Mouse (Mus musculus) cortical plate, adult 2 months (tissue): ENCODE data around the gene Pls1.

Source experiments
- CTCF ChIP-seq: fragments of 200-500 bp; IDR thresholded peaks from 2 replicates; pipeline ENCODE4 v1.5.1; 2011; ENCODE audit warnings: mild to moderate bottlenecking, control low read depth, low read length; ENCODE audit not compliant: insufficient read depth; ENCODE audit errors: extremely low read depth
- POLR2A ChIP-seq: fragments of 200-500 bp; IDR thresholded peaks from 2 replicates; pipeline ENCODE4 v1.6.1; 2011; ENCODE audit warnings: mild to moderate bottlenecking, low read length, control low read depth; ENCODE audit not compliant: insufficient read depth; ENCODE audit errors: extremely low read depth

DNA sequence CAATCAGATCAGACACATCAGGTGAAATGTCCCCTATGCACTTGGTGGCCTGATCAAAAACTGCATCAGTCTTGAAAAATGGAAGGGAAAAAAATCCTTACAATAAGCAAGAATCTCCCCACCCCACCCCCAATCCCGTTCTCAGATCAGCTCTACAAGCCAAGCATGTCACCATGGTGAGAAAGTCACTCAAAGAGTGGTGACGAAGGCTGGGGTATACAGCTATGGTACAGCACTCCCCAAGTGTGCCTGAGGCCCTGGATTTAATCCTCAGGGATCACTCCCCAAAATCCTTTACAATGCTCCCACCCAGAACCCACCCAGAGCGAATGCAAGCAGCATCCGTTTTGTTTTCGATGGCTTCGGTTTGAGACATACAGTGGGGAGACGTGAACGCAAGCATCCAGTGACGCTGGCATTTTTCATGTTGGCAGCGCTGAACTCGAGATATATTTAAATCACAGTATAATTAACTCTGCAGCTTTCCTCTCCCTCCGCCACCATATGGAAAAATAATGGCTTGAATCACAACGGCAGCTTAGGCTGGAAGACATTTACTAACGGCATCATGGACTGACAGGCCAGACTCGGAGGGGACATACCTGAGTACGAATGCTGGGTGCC, 60.1 kb downstream of the Pls1 start:
- TF ChIP-seq CTCF (no peak), POLR2A (no peak)
